Mouse (Mus musculus) midbrain, embryonic 16.5 days (tissue): ENCODE results near the gene Ryr2. TPM values are rescaled to one million over a fixed set of nuclear protein-coding genes. Genes with fewer than 3 reads are reported as not detected.

Source experiments
- ATAC-seq: fragments of 200-750 bp; cut with Nextera tagmentation; 2 replicates; pipeline ENCODE4 v1.8.0; 2017; ENCODE audit warnings: moderate TSS enrichment
- H3K27ac ChIP-seq: fragments of 300-500 bp; sonication (generic); 2 replicates; pipeline ENCODE4 v1.5.1; 2014; ENCODE audit warnings: mild to moderate bottlenecking, low read length, mixed read lengths
- H3K27me3 ChIP-seq: fragments of 300-500 bp; sonication (generic); 2 replicates; pipeline ENCODE4 v1.6.1; 2014; ENCODE audit warnings: low read depth, low read length, mixed read lengths; ENCODE audit not compliant: control insufficient read depth, insufficient read depth
- H3K36me3 ChIP-seq: fragments of 300-500 bp; sonication (generic); 2 replicates; pipeline ENCODE4 v1.6.1; 2014; ENCODE audit warnings: mild to moderate bottlenecking, low read length, moderate library complexity, mixed read lengths; ENCODE audit not compliant: control insufficient read depth, insufficient read depth
- H3K4me1 ChIP-seq: fragments of 300-500 bp; sonication (generic); 2 replicates; pipeline ENCODE4 v1.6.1; 2014; ENCODE audit warnings: mild to moderate bottlenecking, low read length, mixed read lengths; ENCODE audit not compliant: control insufficient read depth, insufficient read depth
- H3K4me2 ChIP-seq: fragments of 300-500 bp; sonication (generic); 2 replicates; pipeline ENCODE4 v1.6.1; 2014; ENCODE audit warnings: mild to moderate bottlenecking, low read length, mixed read lengths
- H3K4me3 ChIP-seq: fragments of 300-500 bp; sonication (generic); 2 replicates; pipeline ENCODE4 v1.5.1; 2014; ENCODE audit warnings: low read depth, mild to moderate bottlenecking, low read length, moderate library complexity, mixed read lengths
- H3K9ac ChIP-seq: fragments of 300-500 bp; sonication (generic); 2 replicates; pipeline ENCODE4 v1.6.1; 2014; ENCODE audit warnings: low read depth, low read length, mixed read lengths
- H3K9me3 ChIP-seq: fragments of 300-500 bp; sonication (generic); replicated peaks from 2 replicates; pipeline ENCODE4 v1.6.1; 2014; ENCODE audit warnings: mild to moderate bottlenecking, low read length, mixed read lengths; ENCODE audit not compliant: control insufficient read depth, poor library complexity, severe bottlenecking
- WGBS: fragments of 180-500 bp; shearing (Covaris S2); extraction: QIAGEN DNeasy Blood & Tissue Kit; methylation state at CpG from one replicate; pipeline ENCODE4 v1.1.7; 2014; 5-methylcytosine and 5-hydroxymethylcytosine counted together
- polyA plus RNA-seq: library from polyadenylated mRNA; unstranded; fragments of >200 nt; fragmentation: Nextera tagmentation; extraction: Ambion mirVana; gene quantifications from 2 replicates; pipeline ENCODE4 v1.2.1, GENCODE M21; 2015

Ryr2 gene
- polyA plus RNA-seq, 1 experiment from 2014 or later: 3.5 TPM

DNA sequence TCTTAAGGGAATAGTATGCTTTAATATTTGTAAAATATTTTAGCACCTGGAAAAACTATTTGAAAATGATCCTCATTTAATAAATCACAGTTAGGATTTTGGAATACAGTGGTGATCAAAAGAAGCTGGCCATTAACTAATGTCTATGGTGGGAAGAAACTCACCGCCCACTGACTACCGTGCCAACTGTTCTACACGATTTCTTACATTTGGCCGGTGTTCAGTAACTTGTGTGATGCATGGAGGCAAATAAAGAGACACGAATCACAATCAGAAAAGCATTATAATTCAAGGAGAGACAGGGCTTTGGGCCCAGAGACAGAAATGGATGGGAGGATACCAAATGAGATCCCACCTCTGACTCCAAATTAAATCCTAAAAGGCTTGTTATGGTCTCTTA lies 470.4 kb downstream of the Ryr2 start:
- Histone ChIP-seq H3K27me3 (no peaks in the 10 kb centered on the region), H3K4me1 (no peaks in the 10 kb centered on the region), H3K4me3 (no peak overlapping the region), H3K4me2 (no peak overlapping the region), H3K9ac (no peak overlapping the region), H3K36me3 (0 out of 2 replicates have a peak, but pooled peaks cover 2% of the 10 kb centered on the region), H3K9me3 (no peaks in the 10 kb centered on the region), H3K27ac (no peak overlapping the region)
- no peak for ATAC-seq
- WGBS: 82% methylated on average over 5 of the region's 5 CpGs

DNA sequence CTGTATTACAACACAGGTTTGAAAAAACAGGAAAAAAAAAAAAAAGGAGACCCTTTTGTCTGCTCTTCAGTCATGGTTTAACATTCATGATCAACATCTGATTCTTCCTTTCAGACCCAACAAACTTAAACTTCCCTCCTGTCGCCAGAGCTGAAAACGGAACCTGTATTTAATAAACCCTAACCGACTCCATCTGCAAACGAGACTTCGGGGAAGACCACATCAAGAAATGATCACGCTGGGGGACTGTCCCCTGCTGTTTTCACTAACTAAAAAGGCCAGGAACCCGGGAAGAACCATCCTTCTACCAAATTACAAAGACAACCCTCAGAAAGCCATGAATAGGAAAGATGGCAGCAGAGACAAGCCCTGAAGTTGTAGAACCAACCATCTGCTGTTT lies 482.2 kb downstream of the Ryr2 start:
- Histone ChIP-seq H3K4me1 (no peaks in the 10 kb centered on the region), H3K4me2 (no peak overlapping the region), H3K27ac (no peak overlapping the region), H3K9ac (no peak overlapping the region), H3K9me3 (no peaks in the 10 kb centered on the region), H3K36me3 (no peaks in the 10 kb centered on the region), H3K4me3 (no peak overlapping the region), H3K27me3 (no peaks in the 10 kb centered on the region)
- WGBS: 69% methylated on average over 7 of the region's 7 CpGs
- no peak for ATAC-seq

DNA sequence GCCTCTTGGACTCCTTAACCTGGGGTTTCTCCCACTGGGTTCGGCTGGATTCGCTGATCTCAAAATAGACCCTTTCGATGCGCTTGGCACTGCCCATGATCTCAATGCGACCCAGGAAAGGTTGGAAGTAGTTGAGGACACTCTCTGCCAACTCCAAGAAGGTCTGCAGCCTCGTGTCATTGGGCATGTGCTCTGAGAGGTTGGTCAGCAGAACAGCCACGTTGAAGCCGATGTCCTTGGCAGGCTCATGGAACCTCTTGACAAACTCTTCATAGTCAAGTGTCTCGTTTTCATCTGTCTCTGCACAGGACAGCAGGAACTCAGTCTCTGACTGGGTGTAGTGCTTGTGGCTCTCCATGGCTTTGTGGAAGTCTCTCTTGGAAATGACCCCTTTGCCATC lies 511.3 kb downstream of the Ryr2 start:
- Histone ChIP-seq H3K27ac (no peak overlapping the region), H3K9me3 (no peaks in the 10 kb centered on the region), H3K27me3 (no peaks in the 10 kb centered on the region), H3K4me1 (no peaks in the 10 kb centered on the region), H3K9ac (no peak overlapping the region), H3K4me3 (no peak overlapping the region), H3K36me3 (peaks cover 10% of the 10 kb centered on the region), H3K4me2 (no peak overlapping the region)
- 92% methylated on average over 9 of the region's 9 CpGs for WGBS
- no peak for ATAC-seq

DNA sequence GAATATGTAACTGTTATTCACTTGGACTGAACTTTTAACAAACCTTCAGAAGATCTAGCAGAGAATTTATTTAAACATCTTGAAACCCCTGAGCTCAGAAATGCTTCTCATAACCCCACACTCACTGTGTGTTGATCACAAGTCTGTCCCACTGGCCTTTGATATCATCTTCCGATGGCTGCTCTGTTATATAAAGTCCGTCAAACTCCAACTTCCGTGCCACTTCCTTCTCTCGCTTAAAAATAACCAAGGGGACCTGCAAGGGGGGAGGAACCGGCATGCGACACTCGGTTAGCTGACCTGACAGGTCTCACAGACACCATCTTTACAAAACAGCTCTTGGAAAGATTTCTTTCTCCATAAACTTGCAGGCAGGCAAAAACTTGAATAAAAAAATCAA lies 521.5 kb downstream of the Ryr2 start:
- no peak for ATAC-seq
- Histone ChIP-seq H3K36me3 (peaks cover 8% of the 10 kb centered on the region; the same call in 1 of the 2 replicates), H3K4me1 (no peaks in the 10 kb centered on the region), H3K27me3 (no peaks in the 10 kb centered on the region), H3K27ac (no peak overlapping the region), H3K9ac (no peak overlapping the region), H3K9me3 (no peaks in the 10 kb centered on the region), H3K4me2 (no peak overlapping the region), H3K4me3 (no peak overlapping the region)
- WGBS: 84% methylated on average over 7 of the region's 7 CpGs

DNA sequence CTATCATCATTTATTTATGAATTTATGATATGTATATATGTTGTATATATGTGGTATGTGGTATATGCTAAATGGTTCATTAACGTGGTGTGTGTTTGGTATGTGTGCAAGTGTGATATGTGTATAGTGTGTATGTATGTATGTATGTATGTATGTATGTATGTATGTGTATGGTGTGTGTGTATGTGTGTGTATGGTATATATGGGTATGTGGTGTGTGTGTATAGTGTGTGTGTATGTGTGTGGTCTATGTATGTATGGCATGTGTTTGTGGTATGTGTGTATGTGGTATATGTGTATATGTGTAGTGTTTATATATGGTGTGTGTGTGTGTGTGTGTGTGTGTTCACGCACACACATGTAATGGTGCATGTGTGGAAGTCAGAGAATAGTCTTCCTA lies 534.2 kb downstream of the Ryr2 start:
- WGBS: 39% methylated on average over 2 of the region's 2 CpGs

DNA sequence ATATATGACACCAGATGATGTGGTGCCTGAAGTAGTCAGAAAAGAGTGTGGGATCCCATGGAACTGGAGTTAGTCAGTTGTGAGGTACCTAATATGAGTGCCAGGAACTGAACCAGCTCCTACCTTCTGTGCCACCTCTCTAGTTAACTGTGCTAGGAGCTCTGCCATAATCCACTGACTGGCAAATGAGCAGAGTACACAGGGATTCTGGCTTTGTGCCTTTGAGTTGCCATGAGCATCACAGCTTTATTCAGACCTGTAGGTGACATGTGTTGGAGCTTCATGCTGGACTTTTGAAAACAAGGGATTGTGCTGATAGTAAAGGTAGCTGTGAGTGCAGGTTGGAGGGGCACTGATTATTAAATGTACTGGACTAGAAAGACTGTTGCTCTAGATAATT lies 539.4 kb downstream of the Ryr2 start:
- no peaks in the 10 kb centered on the region for H3K4me1 ChIP-seq
- H3K27ac ChIP-seq: no peak overlapping the region
- no peak overlapping the region for H3K4me2 ChIP-seq
- no peak for ATAC-seq
- no peaks in the 10 kb centered on the region for H3K9me3 ChIP-seq
- no peak overlapping the region for H3K4me3 ChIP-seq
- no peak overlapping the region for H3K9ac ChIP-seq
- H3K27me3 ChIP-seq: no peaks in the 10 kb centered on the region
- no peaks in the 10 kb centered on the region for H3K36me3 ChIP-seq

More for the DNA sequence above, 534.2 kb downstream of the Ryr2 start:
- Histone ChIP-seq H3K4me1 (no peaks in the 10 kb centered on the region), H3K27me3 (no peaks in the 10 kb centered on the region), H3K36me3 (no peaks in the 10 kb centered on the region), H3K4me3 (no peak overlapping the region), H3K4me2 (no peak overlapping the region), H3K27ac (no peak overlapping the region), H3K9me3 (no peaks in the 10 kb centered on the region), H3K9ac (no peak overlapping the region)
- no peak for ATAC-seq

DNA sequence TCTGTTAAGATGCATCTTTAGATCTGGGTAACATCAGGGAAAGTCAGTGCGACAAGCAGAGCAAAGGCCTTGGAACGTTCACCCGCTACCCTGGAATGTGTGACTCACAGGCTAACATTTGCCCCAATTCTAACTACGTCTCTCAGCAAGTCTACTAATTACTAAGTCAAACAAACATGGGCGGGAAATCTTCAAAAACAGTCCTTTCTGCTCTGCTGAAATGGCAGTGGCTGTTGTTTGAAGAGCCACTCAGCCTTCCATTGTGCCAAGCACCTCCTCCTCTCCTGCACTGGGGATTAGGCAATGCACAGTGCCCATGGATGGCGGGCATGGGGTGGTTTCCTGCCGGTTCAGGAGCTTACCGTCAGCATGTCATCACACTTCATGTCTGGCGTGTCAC lies 540.3 kb downstream of the Ryr2 start:
- Histone ChIP-seq H3K27me3 (no peaks in the 10 kb centered on the region), H3K27ac (no peak overlapping the region), H3K9me3 (no peaks in the 10 kb centered on the region), H3K4me3 (no peak overlapping the region), H3K9ac (no peak overlapping the region), H3K36me3 (no peaks in the 10 kb centered on the region), H3K4me1 (no peaks in the 10 kb centered on the region), H3K4me2 (no peak overlapping the region)
- 54% methylated on average over 9 of the region's 9 CpGs for WGBS
- ATAC-seq: no peak

DNA sequence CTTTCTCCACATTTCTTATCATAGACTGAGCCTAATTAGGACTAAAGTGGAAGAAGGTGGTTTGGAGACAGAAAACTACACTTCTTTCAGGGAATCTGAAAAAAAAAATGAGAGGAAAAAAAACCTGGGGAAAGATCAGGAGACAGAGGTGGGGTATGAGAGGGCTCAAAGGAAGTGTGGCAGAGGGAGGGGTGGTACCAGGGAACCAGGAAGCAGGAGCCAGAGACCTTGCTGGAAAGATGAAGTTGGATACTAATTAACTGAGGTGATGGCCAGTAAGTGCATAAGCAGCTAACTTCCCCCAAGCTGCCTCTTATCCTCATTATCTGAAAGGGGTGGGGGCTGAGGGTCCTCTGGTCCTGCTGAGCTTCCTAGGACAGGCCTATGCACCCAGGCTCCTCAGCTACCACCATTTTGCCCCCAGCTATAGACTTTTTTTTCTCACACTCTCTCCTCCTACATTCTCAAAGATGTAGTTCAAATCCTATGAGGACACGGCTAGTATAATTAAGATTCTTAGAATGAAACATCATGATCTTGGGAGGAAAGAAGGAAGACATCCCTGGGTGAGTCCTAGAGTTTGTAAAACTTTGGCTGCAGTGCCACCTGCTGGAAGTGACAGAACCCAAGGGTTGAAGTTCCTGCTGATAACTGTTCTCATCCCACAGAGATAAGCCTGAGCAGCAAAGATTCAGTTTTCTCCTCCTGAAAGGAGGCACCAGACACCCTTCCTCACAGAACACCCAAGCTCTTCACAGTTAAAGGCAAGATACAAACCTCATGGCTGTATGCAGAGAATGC lies 543.3 kb downstream of the Ryr2 start:
- no peaks in the 10 kb centered on the region for H3K36me3 ChIP-seq
- H3K4me1 ChIP-seq: no peaks in the 10 kb centered on the region
- H3K9ac ChIP-seq: no peak overlapping the region
- WGBS: 12% methylated on average over 1 of the region's 1 CpGs
- H3K27me3 ChIP-seq: no peaks in the 10 kb centered on the region
- H3K4me3 ChIP-seq: no peak overlapping the region
- H3K4me2 ChIP-seq: no peak overlapping the region
- no peaks in the 10 kb centered on the region for H3K9me3 ChIP-seq
- no peak overlapping the region for H3K27ac ChIP-seq
- peak; percentile 93 for ATAC-seq

DNA sequence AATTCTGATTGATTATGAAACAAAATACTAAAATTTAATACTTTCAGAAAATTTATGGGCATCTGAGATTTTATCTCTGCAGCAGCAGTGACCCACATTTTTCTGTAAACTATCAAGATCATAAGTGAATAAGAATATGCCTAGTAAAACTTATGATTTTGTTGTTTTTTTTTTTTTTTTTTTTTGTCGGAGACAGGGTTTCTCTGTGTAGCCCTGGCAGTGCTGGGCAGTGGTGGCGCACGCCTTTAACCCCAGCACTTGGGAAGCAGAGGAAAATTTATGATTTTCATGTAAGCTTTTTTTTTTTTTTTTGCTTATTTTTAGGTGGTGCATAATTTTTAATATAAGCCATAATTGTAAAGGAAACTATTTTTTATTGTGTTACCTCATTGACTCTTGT lies 557.1 kb downstream of the Ryr2 start:
- no peaks in the 10 kb centered on the region for H3K4me1 ChIP-seq

More for the DNA sequence above, 557.1 kb downstream of the Ryr2 start:
- Histone ChIP-seq H3K4me2 (no peak overlapping the region), H3K4me3 (no peak overlapping the region), H3K27me3 (no peaks in the 10 kb centered on the region), H3K9me3 (no peaks in the 10 kb centered on the region), H3K36me3 (no peaks in the 10 kb centered on the region), H3K9ac (no peak overlapping the region), H3K27ac (no peak overlapping the region)
- no peak for ATAC-seq
- 97% methylated on average over 3 of the region's 3 CpGs for WGBS
